Mouse (Mus musculus): Measurements from ENCODE around the gene Flnc. TPM values are rescaled to one million over a fixed set of nuclear protein-coding genes. Genes with fewer than 3 reads are reported as not detected.

Flnc gene
- polyA plus RNA-seq, 1 experiment from 2014 or later, result 2.5 TPM

DNA sequence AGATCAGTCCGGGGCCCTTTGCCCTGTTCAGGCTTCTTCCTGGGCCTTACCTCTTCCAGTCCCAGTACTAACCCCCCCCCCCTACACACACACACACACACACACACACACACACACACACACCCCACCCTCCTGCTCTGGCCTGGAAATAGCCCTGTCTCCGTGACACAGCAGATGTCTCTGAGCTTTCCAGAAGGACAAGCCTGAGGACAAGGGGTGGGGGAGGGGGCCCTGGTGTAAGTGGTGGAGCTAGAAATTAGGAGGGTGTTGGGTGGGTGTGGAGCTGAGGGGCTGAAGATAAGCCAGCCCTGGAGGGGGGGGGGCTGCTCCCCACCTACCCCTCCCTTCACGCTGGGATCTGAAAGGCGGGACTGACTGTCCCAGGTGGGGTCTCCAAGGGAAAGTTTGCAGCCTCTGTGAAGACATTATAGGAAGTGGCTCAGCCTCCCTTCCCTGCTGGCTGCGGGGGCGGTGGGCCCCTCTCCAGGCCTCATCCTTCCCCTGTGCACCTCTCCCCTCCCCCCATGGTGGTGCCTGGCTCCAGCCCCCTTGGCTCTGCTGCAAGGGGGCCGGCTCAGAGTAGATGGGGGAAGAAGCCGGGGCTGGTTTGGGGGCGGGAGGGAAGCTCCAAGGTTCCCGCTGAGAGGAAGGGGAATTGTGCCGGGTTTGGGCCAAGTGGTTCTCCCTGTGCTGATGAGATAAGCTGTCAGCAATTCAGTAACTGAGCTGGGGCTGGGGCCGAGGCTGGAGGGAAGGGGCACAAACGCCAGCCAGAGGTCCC, 2.0 kb downstream of the Flnc start:
- H3K4me1 ChIP-seq (replicated peaks; ENCODE audit: control insufficient read depth, insufficient read depth, low read length), result peaks cover 24% of the 10 kb centered on the region
- H3K27ac ChIP-seq (ENCODE audit: low read depth, low read length), result 0 out of 2 replicates have a peak overlapping the region, but pooled peaks have one; percentile 53
- peak; percentile 60 for DNase-seq (ENCODE audit: low spot score)
- H3K9ac ChIP-seq (ENCODE audit: low read depth, low read length), result peak overlapping the region; percentile 16; the same call in 1 of the 2 replicates
- H3K9me3 ChIP-seq (ENCODE audit: control insufficient read depth, low read length), result no peaks in the 10 kb centered on the region
- H3K36me3 ChIP-seq (ENCODE audit: control insufficient read depth, insufficient read depth, low read length), result no peaks in the 10 kb centered on the region
- H3K4me3 ChIP-seq (ENCODE audit: low read depth, low read length), result no peak overlapping the region
- 7% methylated on average over 10 of the region's 13 CpGs for WGBS
- H3K27me3 ChIP-seq (ENCODE audit: control insufficient read depth, insufficient read depth, low read length), result peaks cover 30% of the 10 kb centered on the region
- ATAC-seq (ENCODE audit: low FRiP score), result peak; percentile 48
- peak overlapping the region; percentile 20 for H3K4me2 ChIP-seq (replicated peaks; ENCODE audit: low read depth, low read length)

GRCm38 (mm10) chr6:29435940-29436451, 2.9 kb downstream of the Flnc start:
- WGBS, result 11% methylated on average over 6 of the region's 6 CpGs
- Histone ChIP-seq H3K4me3 (ENCODE audit: low read depth, low read length) (no peak overlapping the region), H3K36me3 (ENCODE audit: control insufficient read depth, insufficient read depth, low read length) (no peaks in the 10 kb centered on the region), H3K9me3 (ENCODE audit: control insufficient read depth, low read length) (no peaks in the 10 kb centered on the region), H3K9ac (ENCODE audit: low read depth, low read length) (peak overlapping the region; percentile 17), H3K27me3 (ENCODE audit: control insufficient read depth, insufficient read depth, low read length) (peaks cover 30% of the 10 kb centered on the region), H3K4me1 (replicated peaks; ENCODE audit: control insufficient read depth, insufficient read depth, low read length) (peaks cover 24% of the 10 kb centered on the region), H3K4me2 (replicated peaks; ENCODE audit: low read depth, low read length) (peak overlapping the region; percentile 20), H3K27ac (ENCODE audit: low read depth, low read length) (peak overlapping the region; percentile 53)
- ATAC-seq (ENCODE audit: low FRiP score) (peak; percentile 75), DNase-seq (ENCODE audit: low spot score) (peak; percentile 58)

DNA sequence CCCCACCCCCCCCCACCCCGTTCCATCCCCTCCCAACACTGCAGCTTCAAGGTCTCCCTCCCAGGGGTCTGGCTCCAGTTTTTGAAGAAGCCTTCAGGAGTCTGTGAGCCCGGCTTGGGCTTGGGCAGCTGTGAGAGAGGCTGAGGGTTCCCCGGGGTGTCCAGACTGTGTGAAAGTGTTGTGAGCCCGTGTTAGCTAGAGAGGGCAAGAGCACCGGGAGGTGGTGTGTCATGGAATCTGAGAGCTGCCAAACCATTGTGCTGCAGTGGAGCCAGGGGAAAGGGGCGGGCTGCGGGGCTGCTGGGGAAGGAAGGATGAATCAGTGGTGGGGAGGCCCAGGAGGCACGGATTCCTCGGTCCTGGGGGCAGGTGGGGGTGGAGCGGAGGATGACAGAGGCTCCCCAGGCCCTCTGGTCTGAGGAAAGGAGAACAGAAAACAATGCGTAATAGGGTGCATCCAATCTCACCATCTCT, 3.4 kb downstream of the Flnc start:
- Histone ChIP-seq H3K4me1 (replicated peaks; ENCODE audit: control insufficient read depth, insufficient read depth, low read length) (peaks cover 24% of the 10 kb centered on the region), H3K9me3 (ENCODE audit: control insufficient read depth, low read length) (no peaks in the 10 kb centered on the region), H3K36me3 (ENCODE audit: control insufficient read depth, insufficient read depth, low read length) (no peaks in the 10 kb centered on the region), H3K4me2 (replicated peaks; ENCODE audit: low read depth, low read length) (peak overlapping the region; percentile 20; the same call in 1 of the 2 replicates), H3K4me3 (ENCODE audit: low read depth, low read length) (no peak overlapping the region), H3K27me3 (ENCODE audit: control insufficient read depth, insufficient read depth, low read length) (peaks cover 30% of the 10 kb centered on the region), H3K27ac (ENCODE audit: low read depth, low read length) (peak overlapping the region; percentile 53), H3K9ac (ENCODE audit: low read depth, low read length) (no peak overlapping the region; the same call in 1 of the 2 replicates)
- ATAC-seq (ENCODE audit: low FRiP score), result peak; percentile 43; the same call in 1 of the 2 replicates
- WGBS, result 4% methylated on average over 11 of the region's 11 CpGs
- peak; percentile 48 for DNase-seq (ENCODE audit: low spot score)

- no peak overlapping the region for H3K9ac ChIP-seq (ENCODE audit: low read depth, low read length)
- no peaks in the 10 kb centered on the region for H3K9me3 ChIP-seq (ENCODE audit: control insufficient read depth, low read length)
- H3K27me3 ChIP-seq (ENCODE audit: control insufficient read depth, insufficient read depth, low read length), result peaks cover 5% of the 10 kb centered on the region
- H3K4me1 ChIP-seq (replicated peaks; ENCODE audit: control insufficient read depth, insufficient read depth, low read length), result peaks cover 15% of the 10 kb centered on the region
- H3K4me2 ChIP-seq (replicated peaks; ENCODE audit: low read depth, low read length), result no peak overlapping the region
- no peak overlapping the region for H3K4me3 ChIP-seq (ENCODE audit: low read depth, low read length)
- no peak for ATAC-seq (ENCODE audit: low FRiP score)
- no peak overlapping the region for H3K27ac ChIP-seq (ENCODE audit: low read depth, low read length)
- DNase-seq (ENCODE audit: low spot score), result no peak
- 75% methylated on average over 4 of the region's 4 CpGs for WGBS
- no peaks in the 10 kb centered on the region for H3K36me3 ChIP-seq (ENCODE audit: control insufficient read depth, insufficient read depth, low read length)
These were observed 6.2 kb downstream of the Flnc start for GRCm38 (mm10) chr6:29439251-29439650.

DNA sequence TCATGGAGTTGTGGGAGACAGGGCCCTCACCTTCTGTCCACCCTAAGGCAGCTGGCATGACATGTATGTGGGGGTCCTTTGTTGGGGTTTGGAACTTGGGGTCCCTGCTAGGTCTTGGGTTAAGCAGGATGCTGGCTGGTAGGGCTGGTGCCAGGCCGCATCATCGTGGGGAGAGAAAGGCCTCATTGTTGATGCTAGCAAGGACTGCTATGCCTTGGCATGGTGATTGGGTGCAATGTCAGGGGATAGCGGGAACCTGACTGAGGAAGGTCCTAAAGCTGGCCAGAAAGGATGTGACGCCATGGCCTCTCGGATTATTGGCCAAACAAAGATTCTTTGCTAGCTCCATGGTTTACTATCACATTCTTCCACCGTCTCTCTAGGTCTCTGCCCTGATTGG, 6.7 kb downstream of the Flnc start:
- H3K9me3 ChIP-seq (ENCODE audit: control insufficient read depth, low read length), result no peaks in the 10 kb centered on the region
- no peak overlapping the region for H3K27ac ChIP-seq (ENCODE audit: low read depth, low read length)
- H3K4me2 ChIP-seq (replicated peaks; ENCODE audit: low read depth, low read length), result no peak overlapping the region
- H3K36me3 ChIP-seq (ENCODE audit: control insufficient read depth, insufficient read depth, low read length), result no peaks in the 10 kb centered on the region
- H3K4me1 ChIP-seq (replicated peaks; ENCODE audit: control insufficient read depth, insufficient read depth, low read length), result peaks cover 12% of the 10 kb centered on the region
- WGBS, result 90% methylated on average over 6 of the region's 6 CpGs
- DNase-seq (ENCODE audit: low spot score) (no peak), ATAC-seq (ENCODE audit: low FRiP score) (no peak)
- no peak overlapping the region for H3K9ac ChIP-seq (ENCODE audit: low read depth, low read length)
- H3K27me3 ChIP-seq (ENCODE audit: control insufficient read depth, insufficient read depth, low read length), result peaks cover 2% of the 10 kb centered on the region; the same call in 1 of the 2 replicates
- H3K4me3 ChIP-seq (ENCODE audit: low read depth, low read length), result no peak overlapping the region

DNA sequence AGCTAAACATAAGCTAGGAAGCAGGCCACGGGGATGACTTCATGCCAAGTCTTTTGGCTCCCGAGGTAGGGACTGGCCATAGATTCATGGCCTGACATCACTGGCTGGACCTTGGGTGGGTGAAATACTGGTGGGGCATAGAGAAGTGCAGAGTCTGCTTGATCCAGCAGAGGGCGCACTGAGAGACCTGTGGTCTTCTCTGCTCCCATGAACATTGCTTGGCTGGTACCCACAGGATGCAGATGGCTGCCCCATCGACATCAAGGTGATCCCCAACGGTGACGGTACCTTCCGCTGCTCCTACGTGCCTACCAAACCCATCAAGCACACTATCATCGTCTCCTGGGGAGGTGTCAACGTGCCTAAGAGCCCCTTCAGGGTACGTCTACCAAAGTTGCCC, 11.7 kb downstream of the Flnc start:
- no peak overlapping the region for H3K4me2 ChIP-seq (replicated peaks; ENCODE audit: low read depth, low read length)
- ATAC-seq (ENCODE audit: low FRiP score) (no peak), DNase-seq (ENCODE audit: low spot score) (peak; percentile 65)
- H3K27me3 ChIP-seq (ENCODE audit: control insufficient read depth, insufficient read depth, low read length), result no peaks in the 10 kb centered on the region
- 71% methylated on average over 11 of the region's 11 CpGs for WGBS
- no peaks in the 10 kb centered on the region for H3K36me3 ChIP-seq (ENCODE audit: control insufficient read depth, insufficient read depth, low read length)
- H3K4me3 ChIP-seq (ENCODE audit: low read depth, low read length), result no peak overlapping the region
- no peaks in the 10 kb centered on the region for H3K9me3 ChIP-seq (ENCODE audit: control insufficient read depth, low read length)
- no peaks in the 10 kb centered on the region for H3K4me1 ChIP-seq (replicated peaks; ENCODE audit: control insufficient read depth, insufficient read depth, low read length)
- H3K9ac ChIP-seq (ENCODE audit: low read depth, low read length), result no peak overlapping the region
- no peak overlapping the region for H3K27ac ChIP-seq (ENCODE audit: low read depth, low read length)

DNA sequence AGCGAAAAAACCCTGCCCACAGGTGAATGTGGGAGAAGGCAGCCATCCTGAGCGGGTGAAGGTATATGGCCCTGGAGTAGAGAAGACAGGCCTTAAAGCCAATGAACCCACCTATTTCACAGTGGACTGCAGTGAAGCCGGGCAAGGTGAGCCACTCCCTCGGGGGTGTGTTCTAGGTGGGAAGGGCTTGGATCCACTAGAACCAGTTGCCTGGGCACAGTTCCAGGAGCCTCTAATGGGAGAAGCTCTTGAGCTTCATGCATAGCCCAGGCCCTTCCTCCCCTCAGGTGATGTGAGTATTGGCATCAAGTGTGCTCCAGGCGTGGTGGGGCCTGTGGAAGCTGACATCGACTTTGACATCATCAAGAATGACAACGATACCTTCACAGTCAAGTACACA, 12.3 kb downstream of the Flnc start:
- no peaks in the 10 kb centered on the region for H3K36me3 ChIP-seq (ENCODE audit: control insufficient read depth, insufficient read depth, low read length)
- no peaks in the 10 kb centered on the region for H3K4me1 ChIP-seq (replicated peaks; ENCODE audit: control insufficient read depth, insufficient read depth, low read length)
- H3K4me3 ChIP-seq (ENCODE audit: low read depth, low read length), result no peak overlapping the region
- H3K9ac ChIP-seq (ENCODE audit: low read depth, low read length), result no peak overlapping the region
- DNase-seq (ENCODE audit: low spot score) (no peak), ATAC-seq (ENCODE audit: low FRiP score) (no peak)
- no peaks in the 10 kb centered on the region for H3K27me3 ChIP-seq (ENCODE audit: control insufficient read depth, insufficient read depth, low read length)
- WGBS, result 95% methylated on average over 7 of the region's 7 CpGs
- H3K9me3 ChIP-seq (ENCODE audit: control insufficient read depth, low read length), result no peaks in the 10 kb centered on the region
- no peak overlapping the region for H3K4me2 ChIP-seq (replicated peaks; ENCODE audit: low read depth, low read length)
- no peak overlapping the region for H3K27ac ChIP-seq (ENCODE audit: low read depth, low read length)

DNA sequence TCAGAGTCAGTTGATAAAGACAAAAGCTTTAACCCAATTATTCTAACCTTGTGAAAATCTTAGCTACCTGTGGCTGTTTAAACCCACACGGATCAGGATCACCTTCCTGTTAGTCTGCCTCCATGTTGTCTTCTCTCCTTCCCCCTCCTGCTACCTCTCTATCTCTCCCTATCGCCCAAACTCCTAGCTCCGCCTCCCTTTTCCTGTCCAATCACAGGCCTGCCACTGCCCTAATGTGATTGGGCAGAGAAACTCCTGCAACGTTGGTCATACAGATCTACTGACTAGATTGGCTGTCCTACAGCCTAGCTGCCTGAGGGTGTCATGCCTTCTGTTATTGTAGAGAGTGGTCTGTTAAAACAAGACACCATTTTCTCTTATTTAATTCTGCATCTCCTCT, 16.8 kb downstream of the Flnc start:
- Histone ChIP-seq H3K4me2 (replicated peaks; ENCODE audit: low read depth, low read length) (no peak overlapping the region), H3K9me3 (ENCODE audit: control insufficient read depth, low read length) (no peaks in the 10 kb centered on the region), H3K9ac (ENCODE audit: low read depth, low read length) (no peak overlapping the region), H3K4me1 (replicated peaks; ENCODE audit: control insufficient read depth, insufficient read depth, low read length) (no peaks in the 10 kb centered on the region), H3K27ac (ENCODE audit: low read depth, low read length) (no peak overlapping the region), H3K4me3 (ENCODE audit: low read depth, low read length) (no peak overlapping the region), H3K36me3 (ENCODE audit: control insufficient read depth, insufficient read depth, low read length) (no peaks in the 10 kb centered on the region), H3K27me3 (ENCODE audit: control insufficient read depth, insufficient read depth, low read length) (no peaks in the 10 kb centered on the region)
- no peak for ATAC-seq (ENCODE audit: low FRiP score)
- DNase-seq (ENCODE audit: low spot score), result no peak
- WGBS, result 33% methylated on average over 4 of the region's 4 CpGs

- Histone ChIP-seq H3K27ac (ENCODE audit: low read depth, low read length) (no peak overlapping the region), H3K36me3 (ENCODE audit: control insufficient read depth, insufficient read depth, low read length) (no peaks in the 10 kb centered on the region), H3K9me3 (ENCODE audit: control insufficient read depth, low read length) (no peaks in the 10 kb centered on the region), H3K9ac (ENCODE audit: low read depth, low read length) (no peak overlapping the region), H3K4me2 (replicated peaks; ENCODE audit: low read depth, low read length) (no peak overlapping the region), H3K27me3 (ENCODE audit: control insufficient read depth, insufficient read depth, low read length) (no peaks in the 10 kb centered on the region), H3K4me3 (ENCODE audit: low read depth, low read length) (no peak overlapping the region), H3K4me1 (replicated peaks; ENCODE audit: control insufficient read depth, insufficient read depth, low read length) (no peaks in the 10 kb centered on the region)
- ATAC-seq (ENCODE audit: low FRiP score), result no peak
- DNase-seq (ENCODE audit: low spot score), result no peak
- 93% methylated on average over 6 of the region's 6 CpGs for WGBS
These were observed 17.6 kb downstream of the Flnc start for GRCm38 (mm10) chr6:29450667-29451066.

All from hindbrain, embryonic 11.5 days (tissue).